Mouse (Mus musculus) retina, embryonic 14.5 days (tissue): ENCODE measurements around the gene Gm11634.

Experiments
- DNase-seq: peaks from one replicate; pipeline ENCODE4 v3.0.0-alpha.2; 2015; ENCODE audit warnings: low spot score

Gm11634 gene

GRCm38 (mm10) chr11:101562391-101562790 lies 36.7 kb downstream of the Gm11634 start:
- DNase-seq: peak; percentile 80

GRCm38 (mm10) chr11:101556954-101557353 lies 42.1 kb downstream of the Gm11634 start:
- DNase-seq: no peak

- DNase-seq: no peak
These were observed 42.5 kb downstream of the Gm11634 start for GRCm38 (mm10) chr11:101556541-101556940.

GRCm38 (mm10) chr11:101553354-101553930 lies 45.6 kb downstream of the Gm11634 start:
- DNase-seq: no peak

GRCm38 (mm10) chr11:101552476-101553300 lies 46.4 kb downstream of the Gm11634 start:
- peak; percentile 98 for DNase-seq

- DNase-seq: peak; percentile 98
These were observed 47.1 kb downstream of the Gm11634 start, which contains the start of the genes Brca1 and Nbr1 for GRCm38 (mm10) chr11:101551751-101552475. Gene Brca1, minus strand, starts transcription at chr11:101551955. Gene Nbr1, plus strand, starts transcription at chr11:101552149.

GRCm38 (mm10) chr11:101548526-101548925 lies 50.5 kb downstream of the Gm11634 start:
- no peak for DNase-seq

GRCm38 (mm10) chr11:101544132-101544531 lies 54.9 kb downstream of the Gm11634 start:
- DNase-seq: no peak
